Mouse (Mus musculus): ENCODE results near the gene Sirt2. TPM values are rescaled to one million over a fixed set of nuclear protein-coding genes. Genes with fewer than 3 reads are reported as not detected.

Sirt2 gene
- polyA plus RNA-seq, 1 experiment from 2014 or later: 104 TPM

DNA sequence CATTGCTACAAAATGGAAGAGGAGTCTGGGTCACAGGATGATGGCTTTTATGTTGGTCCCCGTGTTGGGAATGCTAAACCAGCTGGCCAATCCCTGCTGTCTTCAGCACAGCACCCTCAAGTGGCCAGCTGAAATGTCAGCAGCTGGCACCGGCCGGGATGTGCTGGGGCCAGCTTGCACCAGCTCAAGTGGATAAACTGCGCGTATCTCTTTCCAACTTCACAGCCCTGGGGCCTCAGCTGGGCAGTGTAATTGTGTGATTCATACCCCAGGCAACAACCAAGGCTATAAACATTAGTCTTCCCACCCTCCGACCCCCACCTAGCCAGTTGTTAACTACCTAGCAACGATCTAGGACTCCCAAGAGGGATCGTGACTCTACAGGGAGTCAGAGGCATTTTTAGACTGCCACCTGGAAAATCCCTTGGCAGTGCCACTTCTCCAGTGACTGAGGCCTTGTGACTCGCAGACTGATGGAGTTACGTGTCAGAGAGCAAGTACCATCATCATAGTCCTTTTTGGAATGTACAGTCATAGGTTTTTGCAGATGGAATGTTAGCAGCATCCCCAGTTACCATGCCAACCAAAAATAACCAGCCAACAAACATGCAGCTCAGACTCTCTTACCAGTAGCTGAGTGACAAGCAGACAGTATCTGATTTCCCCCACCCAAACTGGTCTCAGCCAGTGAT lies 38.7 kb upstream of the Sirt2 start:
- Histone ChIP-seq H3K4me2 (ENCODE audit: low read length) (no peak overlapping the region), H3K27me3 (ENCODE audit: control insufficient read depth, insufficient read depth, low read length) (0 out of 2 replicates have a peak, but pooled peaks cover under 1% of the 10 kb centered on the region), H3K9ac (replicated peaks; ENCODE audit: low read length) (no peak overlapping the region), H3K9me3 (ENCODE audit: control insufficient read depth, low read length) (0 out of 2 replicates have a peak, but pooled peaks cover 3% of the 10 kb centered on the region), H3K4me1 (ENCODE audit: control insufficient read depth, insufficient read depth, low read length) (peaks cover 1% of the 10 kb centered on the region; the same call in 1 of the 2 replicates), H3K36me3 (ENCODE audit: control insufficient read depth, insufficient read depth, low read length) (no peaks in the 10 kb centered on the region), H3K27ac (replicated peaks; ENCODE audit: low read depth, low read length) (no peak overlapping the region), H3K4me3 (replicated peaks; ENCODE audit: low read depth, low read length) (no peak overlapping the region)
- DNase-seq (peak; percentile 39), ATAC-seq (ENCODE audit: low FRiP score, low TSS enrichment) (no peak)
- 54% methylated on average over 10 of the region's 10 CpGs for WGBS

- peaks cover 6% of the 10 kb centered on the region; the same call in 1 of the 2 replicates for H3K4me1 ChIP-seq (ENCODE audit: control insufficient read depth, insufficient read depth, low read length)
- peak overlapping the region; percentile 37; the same call in 1 of the 2 replicates for H3K9ac ChIP-seq (replicated peaks; ENCODE audit: low read length)
- DNase-seq: peak; percentile 79
- H3K4me2 ChIP-seq (ENCODE audit: low read length): peak overlapping the region; percentile 62
- 0 out of 2 replicates have a peak, but pooled peaks cover 6% of the 10 kb centered on the region for H3K27me3 ChIP-seq (ENCODE audit: control insufficient read depth, insufficient read depth, low read length)
- H3K9me3 ChIP-seq (ENCODE audit: control insufficient read depth, low read length): 0 out of 2 replicates have a peak, but pooled peaks cover 3% of the 10 kb centered on the region
- peak; percentile 79 for ATAC-seq (ENCODE audit: low FRiP score, low TSS enrichment)
- 0 out of 2 replicates have a peak, but pooled peaks cover 5% of the 10 kb centered on the region for H3K36me3 ChIP-seq (ENCODE audit: control insufficient read depth, insufficient read depth, low read length)
- peak overlapping the region; percentile 39 for H3K4me3 ChIP-seq (replicated peaks; ENCODE audit: low read depth, low read length)
- H3K27ac ChIP-seq (replicated peaks; ENCODE audit: low read depth, low read length): no peak overlapping the region
- WGBS: 2% methylated on average over 58 of the region's 58 CpGs
These were observed 34.0 kb upstream of the Sirt2 start for GRCm38 (mm10) chr7:28732341-28733142.

DNA sequence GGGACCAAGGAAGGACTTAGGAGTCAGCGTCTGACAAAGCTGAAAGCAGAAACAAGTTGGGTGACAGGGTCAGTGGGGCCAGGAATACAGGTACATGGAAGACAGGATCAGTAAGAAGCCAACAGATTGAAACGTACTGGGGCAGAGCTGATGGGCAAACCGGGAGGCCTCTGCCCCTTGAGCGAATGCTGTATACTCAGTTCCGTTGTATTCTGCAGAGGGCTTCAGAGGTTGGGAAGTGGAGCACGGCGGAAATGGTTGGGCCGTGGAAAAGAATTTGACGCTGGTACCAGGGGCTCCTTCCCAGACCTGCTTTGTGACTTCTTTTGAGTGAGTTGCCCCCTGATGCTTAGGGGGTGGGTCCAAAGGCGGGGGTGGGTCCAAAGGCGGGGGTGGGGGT lies 33.3 kb upstream of the Sirt2 start:
- H3K4me3 ChIP-seq (replicated peaks; ENCODE audit: low read depth, low read length): peak overlapping the region; percentile 39
- ATAC-seq (ENCODE audit: low FRiP score, low TSS enrichment) (no peak), DNase-seq (no peak)
- H3K9me3 ChIP-seq (ENCODE audit: control insufficient read depth, low read length): 0 out of 2 replicates have a peak, but pooled peaks cover 3% of the 10 kb centered on the region
- peak overlapping the region; percentile 62 for H3K4me2 ChIP-seq (ENCODE audit: low read length)
- H3K36me3 ChIP-seq (ENCODE audit: control insufficient read depth, insufficient read depth, low read length): 0 out of 2 replicates have a peak, but pooled peaks cover 5% of the 10 kb centered on the region
- 5% methylated on average over 11 of the region's 11 CpGs for WGBS
- 0 out of 2 replicates have a peak, but pooled peaks cover 6% of the 10 kb centered on the region for H3K27me3 ChIP-seq (ENCODE audit: control insufficient read depth, insufficient read depth, low read length)
- H3K4me1 ChIP-seq (ENCODE audit: control insufficient read depth, insufficient read depth, low read length): peaks cover 6% of the 10 kb centered on the region; the same call in 1 of the 2 replicates
- H3K27ac ChIP-seq (replicated peaks; ENCODE audit: low read depth, low read length): no peak overlapping the region
- no peak overlapping the region for H3K9ac ChIP-seq (replicated peaks; ENCODE audit: low read length)

GRCm38 (mm10) chr7:28735701-28736100 lies 30.8 kb upstream of the Sirt2 start:
- no peak for DNase-seq
- Histone ChIP-seq H3K4me2 (ENCODE audit: low read length) (no peak overlapping the region), H3K9ac (replicated peaks; ENCODE audit: low read length) (no peak overlapping the region), H3K4me3 (replicated peaks; ENCODE audit: low read depth, low read length) (no peak overlapping the region), H3K9me3 (ENCODE audit: control insufficient read depth, low read length) (0 out of 2 replicates have a peak, but pooled peaks cover 3% of the 10 kb centered on the region), H3K27me3 (ENCODE audit: control insufficient read depth, insufficient read depth, low read length) (0 out of 2 replicates have a peak, but pooled peaks cover 6% of the 10 kb centered on the region), H3K36me3 (ENCODE audit: control insufficient read depth, insufficient read depth, low read length) (0 out of 2 replicates have a peak, but pooled peaks cover 5% of the 10 kb centered on the region), H3K4me1 (ENCODE audit: control insufficient read depth, insufficient read depth, low read length) (peaks cover 6% of the 10 kb centered on the region), H3K27ac (replicated peaks; ENCODE audit: low read depth, low read length) (no peak overlapping the region)
- no peak for ATAC-seq (ENCODE audit: low FRiP score, low TSS enrichment)
- 83% methylated on average over 6 of the region's 6 CpGs for WGBS

DNA sequence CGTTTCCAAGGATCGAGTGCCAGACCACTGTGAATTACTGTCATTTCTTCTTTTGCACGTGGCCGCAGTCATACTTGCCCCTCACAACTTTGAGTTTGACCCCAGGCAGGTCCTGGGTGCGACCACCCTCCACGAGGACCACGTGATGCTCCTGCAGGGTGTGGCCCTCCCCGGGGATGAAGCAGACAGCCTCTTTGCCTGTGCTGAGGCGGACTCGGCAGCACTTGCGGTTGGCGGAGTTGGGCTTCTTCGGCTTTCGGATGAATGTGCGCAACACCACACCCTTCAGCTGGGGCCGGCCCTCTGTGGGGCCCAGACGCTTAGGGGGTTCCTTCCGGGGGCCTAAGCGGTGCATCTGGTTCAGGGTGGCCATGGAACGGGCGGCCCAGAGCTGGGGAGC lies 26.7 kb upstream of the Sirt2 start:
- no peak overlapping the region for H3K4me3 ChIP-seq (replicated peaks; ENCODE audit: low read depth, low read length)
- H3K9me3 ChIP-seq (ENCODE audit: control insufficient read depth, low read length): no peaks in the 10 kb centered on the region
- ATAC-seq (ENCODE audit: low FRiP score, low TSS enrichment) (no peak), DNase-seq (no peak)
- H3K4me1 ChIP-seq (ENCODE audit: control insufficient read depth, insufficient read depth, low read length): peaks cover 10% of the 10 kb centered on the region
- H3K4me2 ChIP-seq (ENCODE audit: low read length): no peak overlapping the region
- no peaks in the 10 kb centered on the region for H3K27me3 ChIP-seq (ENCODE audit: control insufficient read depth, insufficient read depth, low read length)
- H3K27ac ChIP-seq (replicated peaks; ENCODE audit: low read depth, low read length): no peak overlapping the region
- 0 out of 2 replicates have a peak, but pooled peaks cover 9% of the 10 kb centered on the region for H3K36me3 ChIP-seq (ENCODE audit: control insufficient read depth, insufficient read depth, low read length)
- WGBS: 95% methylated on average over 21 of the region's 21 CpGs
- no peak overlapping the region for H3K9ac ChIP-seq (replicated peaks; ENCODE audit: low read length)

- H3K4me3 ChIP-seq (replicated peaks; ENCODE audit: low read depth, low read length): peak overlapping the region; percentile 75
- DNase-seq (no peak), ATAC-seq (ENCODE audit: low FRiP score, low TSS enrichment) (no peak)
- peaks cover 10% of the 10 kb centered on the region for H3K4me1 ChIP-seq (ENCODE audit: control insufficient read depth, insufficient read depth, low read length)
- WGBS: 43% methylated on average over 9 of the region's 9 CpGs
- H3K27me3 ChIP-seq (ENCODE audit: control insufficient read depth, insufficient read depth, low read length): no peaks in the 10 kb centered on the region
- no peak overlapping the region for H3K27ac ChIP-seq (replicated peaks; ENCODE audit: low read depth, low read length)
- H3K4me2 ChIP-seq (ENCODE audit: low read length): peak overlapping the region; percentile 69
- peak overlapping the region; percentile 73 for H3K9ac ChIP-seq (replicated peaks; ENCODE audit: low read length)
- H3K9me3 ChIP-seq (ENCODE audit: control insufficient read depth, low read length): no peaks in the 10 kb centered on the region
- peaks cover 19% of the 10 kb centered on the region; the same call in 1 of the 2 replicates for H3K36me3 ChIP-seq (ENCODE audit: control insufficient read depth, insufficient read depth, low read length)
These were observed 25.6 kb upstream of the Sirt2 start for GRCm38 (mm10) chr7:28740949-28741348.

- DNase-seq (no peak), ATAC-seq (ENCODE audit: low FRiP score, low TSS enrichment) (peak; percentile 12; the same call in 1 of the 2 replicates)
- Histone ChIP-seq H3K9me3 (ENCODE audit: control insufficient read depth, low read length) (no peaks in the 10 kb centered on the region), H3K4me2 (ENCODE audit: low read length) (peak overlapping the region; percentile 69), H3K4me3 (replicated peaks; ENCODE audit: low read depth, low read length) (peak overlapping the region; percentile 75), H3K9ac (replicated peaks; ENCODE audit: low read length) (peak overlapping the region; percentile 73), H3K27ac (replicated peaks; ENCODE audit: low read depth, low read length) (peak overlapping the region; percentile 80), H3K27me3 (ENCODE audit: control insufficient read depth, insufficient read depth, low read length) (no peaks in the 10 kb centered on the region), H3K36me3 (ENCODE audit: control insufficient read depth, insufficient read depth, low read length) (peaks cover 21% of the 10 kb centered on the region; the same call in 1 of the 2 replicates), H3K4me1 (ENCODE audit: control insufficient read depth, insufficient read depth, low read length) (peaks cover 10% of the 10 kb centered on the region)
- WGBS: 2% methylated on average over 13 of the region's 13 CpGs
These were observed 25.2 kb upstream of the Sirt2 start for GRCm38 (mm10) chr7:28741368-28741708.

GRCm38 (mm10) chr7:28741709-28742438 lies 24.7 kb upstream of the Sirt2 start, which contains the start of the genes Mrps12 and Sars2:
Gene Mrps12 (minus strand): TSS chr7:28741820.
Gene Sars2 (plus strand): TSS chr7:28741992.
- H3K9ac ChIP-seq (replicated peaks; ENCODE audit: low read length): peak within 1 kb of the TSS; percentile 73
- ATAC-seq (ENCODE audit: low FRiP score, low TSS enrichment): peak; percentile 98
- H3K9me3 ChIP-seq (ENCODE audit: control insufficient read depth, low read length): no peaks in the 10 kb centered on the region
- H3K27me3 ChIP-seq (ENCODE audit: control insufficient read depth, insufficient read depth, low read length): no peaks in the 10 kb centered on the region
- H3K4me3 ChIP-seq (replicated peaks; ENCODE audit: low read depth, low read length): peak within 1 kb of the TSS; percentile 75
- peaks cover 10% of the 10 kb centered on the region for H3K4me1 ChIP-seq (ENCODE audit: control insufficient read depth, insufficient read depth, low read length)
- H3K36me3 ChIP-seq (ENCODE audit: control insufficient read depth, insufficient read depth, low read length): peaks cover 24% of the 10 kb centered on the region; the same call in 1 of the 2 replicates
- DNase-seq: peak; percentile 98
- peak within 1 kb of the TSS; percentile 80 for H3K27ac ChIP-seq (replicated peaks; ENCODE audit: low read depth, low read length)
- peak within 1 kb of the TSS; percentile 69 for H3K4me2 ChIP-seq (ENCODE audit: low read length)
- WGBS: under 1% methylated on average over 39 of the region's 39 CpGs
